Comparison of ENCODE assay signal across 22 mouse cellular contexts in genomic region chr3:105608857-105609256, GRCm38 (mm10).
DNase-seq lines count a peak whose midpoint lies in the region; TF ChIP-seq lines count a peak whose summit lies in the region.
"Had no signal": no experiment of that assay in that cellular context is flagged by ENCODE, and none has a peak within 500 bp of the region (broad histone marks: within the 10 kb centered on the region; RNA-seq: fewer than 3 reads in every experiment).

No protein-coding gene starts in this region.

- TF ChIP-seq CTCF in left cerebral cortex, adult 2 months (IDR thresholded peaks at IDR 0.05) = no peak

- no peak overlapping the region for H3K27ac ChIP-seq in left cerebral cortex, adult 2 months
- H3K27ac ChIP-seq: forebrain, embryonic 10.5 days; forebrain, embryonic 13.5 days; heart, embryonic 15.5 days; hindbrain, embryonic 10.5 days; hindbrain, embryonic 13.5 days had no signal

- peak; percentile 58 to 83 for DNase-seq in layer of hippocampus, adult 18-20 months (ENCODE audit: low spot score in 2 of 2)
- DNase-seq in layer of hippocampus, postnatal 36 days = no peak
- DNase-seq in left cerebral cortex, postnatal 4 days = peak; percentile 30
- DNase-seq in left cerebral cortex, adult 2 months (ENCODE audit: extremely low spot score in 1 of 2, low spot score in 2 of 2) = no peak
- DNase-seq in layer of hippocampus, adult 9-11 months = peak; percentile 66
- no peak for DNase-seq in spleen, postnatal 14 days (ENCODE audit: low spot score in 2 of 2)
- DNase-seq: adrenal gland, adult 2 months; adrenal gland, postnatal 14 days; cerebellum, adult 11-12 months; cerebellum, adult 8-10 months; cerebellum, postnatal 36 days; embryo, embryonic 11 days; gastrocnemius, postnatal 25 days; heart, adult 18-20 months; heart, postnatal 10 days; heart, postnatal 36 days had no signal

- intact Hi-C loops in left cerebral cortex, postnatal 4 days (cut with DNase I) = no loop called here
- intact Hi-C loops in left cerebral cortex, adult 2 months (cut with DNase I) = no loop called here

- H3K4me3 ChIP-seq in left cerebral cortex, adult 2 months = no peak overlapping the region
- H3K4me3 ChIP-seq: forebrain, embryonic 10.5 days; forebrain, embryonic 13.5 days; heart, embryonic 12.5 days; heart, embryonic 15.5 days; hindbrain, embryonic 10.5 days; hindbrain, embryonic 13.5 days had no signal

Comparison
In these comparisons a context has a peak if more than half of its experiments do, and no peak if none do; other contexts are left out.
1. DNase-seq: peak in layer of hippocampus, adult 18-20 months (2 of 2), left cerebral cortex, postnatal 4 days (single experiment) and layer of hippocampus, adult 9-11 months (single experiment); none in layer of hippocampus, postnatal 36 days (0 of 2), left cerebral cortex, adult 2 months (0 of 2) and spleen, postnatal 14 days (0 of 2).